Mouse (Mus musculus): ENCODE measurements at regions not wholly inside any gene's neighbourhood (a gene's known extent, or its start where the extent isn't known, plus 50 kb on each side); places are given as distances from the start of the nearest gene placed in this dataset.

DNA sequence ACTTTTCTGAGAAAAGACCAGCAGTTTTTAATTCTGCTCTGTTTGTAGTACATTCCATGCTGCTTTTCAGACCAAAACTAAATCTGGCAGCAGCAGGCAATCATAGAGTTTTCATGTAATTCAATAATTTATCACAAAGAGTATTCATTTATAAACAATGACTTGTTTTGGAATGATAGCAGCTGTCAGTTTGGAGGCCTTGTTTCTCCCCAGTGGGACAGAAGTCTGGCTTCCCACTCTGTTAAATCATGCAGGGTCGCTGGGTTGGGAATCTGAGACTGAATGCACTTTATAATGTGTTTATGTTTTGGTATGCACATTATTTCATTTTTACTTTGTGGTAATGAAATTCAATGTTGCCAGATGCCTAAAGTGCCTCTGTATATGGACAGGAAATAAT lies 879.8 kb upstream of the 2610301B20Rik start:
- Histone ChIP-seq H3K27me3 (ENCODE audit: insufficient read depth, low read length) (no peaks in the 10 kb centered on the region), H3K4me2 (ENCODE audit: low read depth, low read length) (no peak overlapping the region), H3K27ac (ENCODE audit: low read depth) (no peak overlapping the region), H3K9ac (replicated peaks) (no peak overlapping the region), H3K4me1 (ENCODE audit: insufficient read depth) (no peaks in the 10 kb centered on the region), H3K36me3 (replicated peaks; ENCODE audit: insufficient read depth, low read length) (no peaks in the 10 kb centered on the region), H3K4me3 (ENCODE audit: low read depth, low read length) (no peak overlapping the region), H3K9me3 (ENCODE audit: low read length) (no peaks in the 10 kb centered on the region)
- no peak for TF ChIP-seq EP300 (IDR thresholded peaks at IDR 0.05; ENCODE audit: low read depth)
- no peak for TF ChIP-seq CTCF (IDR thresholded peaks at IDR 0.05; ENCODE audit: low read depth)
- 37% methylated on average over 1 of the region's 1 CpGs for WGBS (ENCODE audit: insufficient replicate concordance)
- DNase-seq = no peak
- ATAC-seq = no peak

DNA sequence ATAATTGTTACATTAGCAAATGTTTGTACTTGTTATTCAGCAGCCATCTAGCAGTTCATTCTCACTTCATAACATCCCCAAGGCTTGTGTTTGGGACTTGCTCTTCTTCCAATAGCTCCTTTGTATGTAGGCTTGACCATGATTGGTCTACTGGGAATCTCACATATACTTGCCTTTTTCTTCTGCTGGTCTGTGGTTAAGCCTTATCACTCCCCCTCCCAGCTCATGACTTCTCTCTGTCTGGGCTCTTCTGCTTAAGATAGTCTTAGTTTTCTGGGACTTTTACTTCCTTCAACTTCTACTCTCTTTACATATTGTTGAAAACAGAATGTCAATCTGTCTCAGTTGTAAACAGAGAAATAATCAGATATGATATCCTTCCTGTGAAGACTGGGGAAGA lies 844.0 kb upstream of the 2610301B20Rik start:
- Histone ChIP-seq H3K27me3 (ENCODE audit: insufficient read depth, low read length) (no peaks in the 10 kb centered on the region), H3K4me1 (ENCODE audit: insufficient read depth) (no peaks in the 10 kb centered on the region), H3K4me2 (ENCODE audit: low read depth, low read length) (no peak overlapping the region), H3K4me3 (ENCODE audit: low read depth, low read length) (no peak overlapping the region), H3K9me3 (ENCODE audit: low read length) (no peaks in the 10 kb centered on the region), H3K9ac (replicated peaks) (no peak overlapping the region), H3K36me3 (replicated peaks; ENCODE audit: insufficient read depth, low read length) (no peaks in the 10 kb centered on the region), H3K27ac (ENCODE audit: low read depth) (no peak overlapping the region)
- DNase-seq = no peak
- ATAC-seq = no peak
- TF ChIP-seq EP300 (IDR thresholded peaks at IDR 0.05; ENCODE audit: low read depth) = no peak
- TF ChIP-seq CTCF (IDR thresholded peaks at IDR 0.05; ENCODE audit: low read depth) = no peak

DNA sequence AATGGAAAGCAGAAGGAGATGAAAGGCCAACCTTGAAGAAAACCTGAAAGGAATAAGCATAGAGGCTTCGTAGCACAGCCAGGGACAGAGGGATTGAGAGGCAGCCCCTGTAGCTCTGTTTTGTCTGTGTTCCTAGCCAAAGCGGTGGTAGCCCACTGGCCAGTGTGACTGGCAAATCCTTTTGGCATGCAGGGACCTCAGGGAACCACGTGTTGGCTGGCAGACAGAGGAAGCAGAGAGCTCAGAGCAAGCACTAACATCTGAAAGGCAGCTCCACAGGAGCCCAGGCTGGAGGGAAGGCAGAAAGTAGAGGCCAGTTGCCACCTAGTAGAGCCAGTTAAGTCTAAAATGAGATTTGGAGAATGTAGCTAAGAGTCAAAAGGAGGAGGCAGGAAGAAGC lies 842.5 kb upstream of the 2610301B20Rik start:
- Histone ChIP-seq H3K9me3 (ENCODE audit: low read length) (no peaks in the 10 kb centered on the region), H3K27me3 (ENCODE audit: insufficient read depth, low read length) (no peaks in the 10 kb centered on the region), H3K36me3 (replicated peaks; ENCODE audit: insufficient read depth, low read length) (no peaks in the 10 kb centered on the region), H3K4me2 (ENCODE audit: low read depth, low read length) (no peak overlapping the region), H3K4me1 (ENCODE audit: insufficient read depth) (no peaks in the 10 kb centered on the region), H3K9ac (replicated peaks) (no peak overlapping the region), H3K27ac (ENCODE audit: low read depth) (no peak overlapping the region), H3K4me3 (ENCODE audit: low read depth, low read length) (no peak overlapping the region)
- ATAC-seq = no peak
- no peak for DNase-seq
- TF ChIP-seq EP300 (IDR thresholded peaks at IDR 0.05; ENCODE audit: low read depth) (no peak), CTCF (IDR thresholded peaks at IDR 0.05; ENCODE audit: low read depth) (no peak)
- WGBS (ENCODE audit: insufficient replicate concordance) = 40% methylated on average over 3 of the region's 3 CpGs

DNA sequence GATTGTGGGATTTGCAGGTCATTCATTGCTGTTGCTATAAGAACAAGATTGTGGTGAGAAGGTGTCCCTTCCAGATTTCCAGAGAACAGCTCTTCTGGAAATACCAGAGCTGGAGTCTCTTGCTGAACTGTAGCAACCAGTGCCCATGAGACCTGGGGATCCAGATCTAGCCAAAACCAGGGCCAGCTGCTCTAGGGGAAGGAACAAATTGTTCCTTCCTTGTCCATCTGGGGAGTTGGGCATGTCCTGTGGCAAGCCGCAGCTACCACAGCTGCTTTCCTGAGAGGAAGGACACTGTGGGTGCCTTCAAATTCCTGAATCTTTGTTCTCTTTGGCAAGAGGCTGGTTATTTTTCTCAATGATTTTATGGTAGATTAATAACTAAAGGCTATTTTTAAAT lies 839.0 kb upstream of the 2610301B20Rik start:
- no peak for ATAC-seq
- DNase-seq = no peak
- H3K9me3 ChIP-seq (ENCODE audit: low read length) = no peaks in the 10 kb centered on the region
- H3K27ac ChIP-seq (ENCODE audit: low read depth) = no peak overlapping the region
- no peaks in the 10 kb centered on the region for H3K36me3 ChIP-seq (replicated peaks; ENCODE audit: insufficient read depth, low read length)
- no peaks in the 10 kb centered on the region for H3K27me3 ChIP-seq (ENCODE audit: insufficient read depth, low read length)
- no peak overlapping the region for H3K9ac ChIP-seq (replicated peaks)
- H3K4me1 ChIP-seq (ENCODE audit: insufficient read depth) = no peaks in the 10 kb centered on the region
- TF ChIP-seq CTCF (IDR thresholded peaks at IDR 0.05; ENCODE audit: low read depth) = no peak
- no peak for TF ChIP-seq EP300 (IDR thresholded peaks at IDR 0.05; ENCODE audit: low read depth)
- H3K4me3 ChIP-seq (ENCODE audit: low read depth, low read length) = no peak overlapping the region
- 59% methylated on average over 1 of the region's 1 CpGs for WGBS (ENCODE audit: insufficient replicate concordance)
- H3K4me2 ChIP-seq (ENCODE audit: low read depth, low read length) = no peak overlapping the region

DNA sequence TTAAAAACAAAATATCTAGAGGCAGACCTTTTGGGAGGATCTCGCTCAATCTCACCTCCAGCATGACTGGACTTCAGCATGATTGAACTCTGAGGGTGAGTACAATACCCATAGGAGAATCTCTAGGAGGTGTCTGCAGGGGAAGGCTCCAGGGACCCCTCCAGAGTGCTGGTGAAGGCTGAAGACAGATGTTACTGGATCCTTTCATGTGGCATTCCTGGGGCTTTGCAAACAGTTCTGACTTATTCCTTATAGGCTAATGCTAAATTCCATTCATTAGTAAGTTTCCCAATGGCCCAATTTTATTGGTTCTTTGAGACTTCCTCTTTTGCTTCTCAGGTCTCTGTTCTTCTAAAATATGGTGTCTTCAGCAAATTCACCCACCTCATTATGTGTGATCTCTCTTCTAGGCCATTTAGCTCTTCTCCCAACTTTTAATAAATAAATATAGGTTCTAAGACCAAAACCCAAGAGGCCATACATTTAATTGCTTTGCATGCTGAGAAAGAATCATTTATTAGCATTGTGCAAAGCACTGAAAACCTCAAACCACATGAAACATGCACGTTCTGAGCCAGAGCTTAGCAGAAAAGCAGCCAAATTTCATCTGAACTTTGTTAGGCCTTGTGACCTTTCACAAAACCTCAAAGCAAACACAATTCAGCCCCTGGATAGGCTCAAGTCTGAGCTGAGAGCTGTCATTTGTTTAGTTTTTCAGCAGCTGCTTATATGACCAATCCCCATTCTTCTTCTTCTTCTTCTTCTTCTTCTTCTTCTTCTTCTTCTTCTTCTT lies 832.8 kb upstream of the 2610301B20Rik start:
- ATAC-seq (no peak), DNase-seq (no peak)
- Histone ChIP-seq H3K9me3 (ENCODE audit: low read length) (no peaks in the 10 kb centered on the region), H3K9ac (replicated peaks) (no peak overlapping the region), H3K27me3 (ENCODE audit: insufficient read depth, low read length) (no peaks in the 10 kb centered on the region), H3K27ac (ENCODE audit: low read depth) (no peak overlapping the region), H3K4me2 (ENCODE audit: low read depth, low read length) (no peak overlapping the region), H3K4me3 (ENCODE audit: low read depth, low read length) (no peak overlapping the region), H3K36me3 (replicated peaks; ENCODE audit: insufficient read depth, low read length) (no peaks in the 10 kb centered on the region), H3K4me1 (ENCODE audit: insufficient read depth) (no peaks in the 10 kb centered on the region)
- TF ChIP-seq CTCF (IDR thresholded peaks at IDR 0.05; ENCODE audit: low read depth) (no peak), EP300 (IDR thresholded peaks at IDR 0.05; ENCODE audit: low read depth) (no peak)
- 45% methylated on average over 2 of the region's 2 CpGs for WGBS (ENCODE audit: insufficient replicate concordance)

DNA sequence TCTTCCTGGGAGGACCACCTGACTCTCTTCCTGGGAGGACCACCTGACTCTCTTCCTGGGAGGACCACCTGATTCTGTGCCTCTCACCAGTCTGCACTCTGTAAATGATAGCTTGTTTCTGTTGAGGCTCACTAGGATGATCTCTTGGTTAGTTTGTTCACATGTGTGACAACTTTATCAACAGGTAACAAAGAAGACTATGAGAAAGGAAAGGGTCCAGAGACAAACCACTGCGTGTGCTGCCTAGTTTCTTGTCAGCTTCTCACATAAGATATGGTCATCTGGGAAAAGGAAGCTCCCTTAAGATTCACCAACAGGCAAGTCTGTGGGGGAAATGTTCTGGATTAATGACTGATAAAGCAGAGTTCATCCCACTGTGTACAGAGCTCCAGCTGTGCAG lies 825.5 kb upstream of the 2610301B20Rik start:
- H3K27ac ChIP-seq (ENCODE audit: low read depth) = no peak overlapping the region
- ATAC-seq (no peak), DNase-seq (no peak)
- no peaks in the 10 kb centered on the region for H3K27me3 ChIP-seq (ENCODE audit: insufficient read depth, low read length)
- no peak overlapping the region for H3K4me3 ChIP-seq (ENCODE audit: low read depth, low read length)
- WGBS (ENCODE audit: insufficient replicate concordance) = 55% methylated on average over 1 of the region's 1 CpGs
- H3K36me3 ChIP-seq (replicated peaks; ENCODE audit: insufficient read depth, low read length) = no peaks in the 10 kb centered on the region
- H3K4me2 ChIP-seq (ENCODE audit: low read depth, low read length) = no peak overlapping the region
- no peaks in the 10 kb centered on the region for H3K9me3 ChIP-seq (ENCODE audit: low read length)
- H3K4me1 ChIP-seq (ENCODE audit: insufficient read depth) = no peaks in the 10 kb centered on the region
- TF ChIP-seq CTCF (IDR thresholded peaks at IDR 0.05; ENCODE audit: low read depth) (no peak), EP300 (IDR thresholded peaks at IDR 0.05; ENCODE audit: low read depth) (no peak)
- no peak overlapping the region for H3K9ac ChIP-seq (replicated peaks)

All from liver, postnatal 0 days (tissue).